Mouse (Mus musculus): ENCODE data around the gene Tmem9b.

- TF ChIP-seq CTCF (IDR thresholded peaks at IDR 0.05; ENCODE audit: borderline replicate concordance, insufficient read depth, low read length) (no peak), POLR2A (IDR thresholded peaks at IDR 0.05; ENCODE audit: low read depth, low read length) (no peak)
These were observed 42.9 kb upstream of the Tmem9b start for GRCm38 (mm10) chr7:109795564-109795963.
